Mouse (Mus musculus) lung, adult 2 months (tissue): ENCODE measurements around the gene Ptbp3.

Source experiments
- CTCF ChIP-seq: fragments of 200-500 bp; IDR thresholded peaks from 2 replicates; pipeline ENCODE4 v1.5.1; 2011; ENCODE audit warnings: mild to moderate bottlenecking, low read length, control low read depth; ENCODE audit not compliant: insufficient read depth
- POLR2A ChIP-seq: fragments of 200-500 bp; IDR thresholded peaks from 2 replicates; pipeline ENCODE4 v1.6.1; 2011; ENCODE audit warnings: low read depth, mild to moderate bottlenecking, control low read depth, low read length, borderline replicate concordance; ENCODE audit errors: extremely low read depth

GRCm38 (mm10) chr4:59505481-59505880, 43.7 kb downstream of the Ptbp3 start:
- TF ChIP-seq CTCF, result no peak
- TF ChIP-seq POLR2A, result no peak
